Mouse (Mus musculus): Measurements from ENCODE around the gene Thop1. TPM values are rescaled to one million over a fixed set of nuclear protein-coding genes. Genes with fewer than 3 reads are reported as not detected.
A peak's percentile ranks its signal among the peaks of the same experiment; 100 is the strongest.
"Not testable (repeated sequence)": the region's sequence is repeated elsewhere in the genome, so short reads cannot be mapped to it uniquely, and the experiment has no call there.

Gene Thop1
- polyA plus RNA-seq, 1 experiment from 2014 or later, result 30.6 TPM

- Histone ChIP-seq H3K27ac (no peak overlapping the region), H3K36me3 (ENCODE audit: insufficient read depth, low read length) (peaks cover 13% of the 10 kb centered on the region; the same call in 1 of the 2 replicates), H3K9ac (ENCODE audit: low read depth, low read length) (no peak overlapping the region), H3K4me1 (replicated peaks; ENCODE audit: insufficient read depth, low read length) (0 out of 2 replicates have a peak, but pooled peaks cover 2% of the 10 kb centered on the region), H3K4me3 (replicated peaks; ENCODE audit: low read depth, low read length) (no peak overlapping the region), H3K4me2 (ENCODE audit: low read length) (no peak overlapping the region), H3K27me3 (ENCODE audit: insufficient read depth, low read length) (no peaks in the 10 kb centered on the region), H3K9me3 (replicated peaks; ENCODE audit: low read length) (no peaks in the 10 kb centered on the region)
- peak; percentile 44; the same call in 1 of the 2 replicates for TF ChIP-seq CTCF (IDR thresholded peaks at IDR 0.05; ENCODE audit: low read depth)
- WGBS, result 78% methylated on average over 7 of the region's 7 CpGs
- no peak for DNase-seq (ENCODE audit: low spot score)
- ATAC-seq (replicated peaks; ENCODE audit: low FRiP score, low read depth), result no peak
Observed at GRCm38 (mm10) chr10:81036251-81036650, 33.6 kb upstream of the Thop1 start.

GRCm38 (mm10) chr10:81036988-81037580, 32.8 kb upstream of the Thop1 start, which contains the start of gene Slc39a3:
Gene Slc39a3 (minus strand): TSS chr10:81037426.
- Histone ChIP-seq H3K36me3 (ENCODE audit: insufficient read depth, low read length) (peaks cover 8% of the 10 kb centered on the region; the same call in 1 of the 2 replicates), H3K9ac (ENCODE audit: low read depth, low read length) (peak within 1 kb of the TSS; percentile 67; the same call in 1 of the 2 replicates), H3K27ac (0 out of 2 replicates have a peak within 1 kb of the TSS, but pooled peaks have one; percentile 54), H3K27me3 (ENCODE audit: insufficient read depth, low read length) (no peaks in the 10 kb centered on the region), H3K4me2 (ENCODE audit: low read length) (peak within 1 kb of the TSS; percentile 71), H3K9me3 (replicated peaks; ENCODE audit: low read length) (no peaks in the 10 kb centered on the region), H3K4me1 (replicated peaks; ENCODE audit: insufficient read depth, low read length) (0 out of 2 replicates have a peak, but pooled peaks cover 2% of the 10 kb centered on the region), H3K4me3 (replicated peaks; ENCODE audit: low read depth, low read length) (peak within 1 kb of the TSS; percentile 66)
- ATAC-seq (replicated peaks; ENCODE audit: low FRiP score, low read depth), result peak; percentile 99
- DNase-seq (ENCODE audit: low spot score), result peak; percentile 98
- 0 out of 2 replicates have a peak, but pooled peaks have one; percentile 14 for TF ChIP-seq CTCF (IDR thresholded peaks at IDR 0.05; ENCODE audit: low read depth)
- WGBS, result 1% methylated on average over 35 of the region's 35 CpGs

GRCm38 (mm10) chr10:81041458-81042175, 28.2 kb upstream of the Thop1 start:
- Histone ChIP-seq H3K4me3 (replicated peaks; ENCODE audit: low read depth, low read length) (no peak overlapping the region), H3K4me2 (ENCODE audit: low read length) (no peak overlapping the region), H3K4me1 (replicated peaks; ENCODE audit: insufficient read depth, low read length) (0 out of 2 replicates have a peak, but pooled peaks cover 2% of the 10 kb centered on the region), H3K27ac (no peak overlapping the region), H3K9ac (ENCODE audit: low read depth, low read length) (no peak overlapping the region), H3K27me3 (ENCODE audit: insufficient read depth, low read length) (no peaks in the 10 kb centered on the region), H3K36me3 (ENCODE audit: insufficient read depth, low read length) (peaks cover 30% of the 10 kb centered on the region), H3K9me3 (replicated peaks; ENCODE audit: low read length) (no peaks in the 10 kb centered on the region)
- TF ChIP-seq CTCF (IDR thresholded peaks at IDR 0.05; ENCODE audit: low read depth), result peak; percentile 90
- WGBS, result 27% methylated on average over 13 of the region's 13 CpGs
- ATAC-seq (replicated peaks; ENCODE audit: low FRiP score, low read depth) (no peak), DNase-seq (ENCODE audit: low spot score) (peak; percentile 81)

- not testable (repeated sequence) for DNase-seq (ENCODE audit: low spot score); H3K4me3 ChIP-seq (replicated peaks; ENCODE audit: low read depth, low read length); H3K9me3 ChIP-seq (replicated peaks; ENCODE audit: low read length); H3K27me3 ChIP-seq (ENCODE audit: insufficient read depth, low read length); H3K4me1 ChIP-seq (replicated peaks; ENCODE audit: insufficient read depth, low read length); H3K4me2 ChIP-seq (ENCODE audit: low read length); H3K27ac ChIP-seq; H3K9ac ChIP-seq (ENCODE audit: low read depth, low read length); ATAC-seq (replicated peaks; ENCODE audit: low FRiP score, low read depth)
- H3K36me3 ChIP-seq (ENCODE audit: insufficient read depth, low read length), result peaks cover 66% of the 10 kb centered on the region
- WGBS, result 89% methylated on average over 13 of the region's 14 CpGs
Observed at GRCm38 (mm10) chr10:81045246-81045645, 24.6 kb upstream of the Thop1 start.

GRCm38 (mm10) chr10:81050645-81051044, 19.2 kb upstream of the Thop1 start:
- TF ChIP-seq CTCF (IDR thresholded peaks at IDR 0.05; ENCODE audit: low read depth), result peak; percentile 52
- Histone ChIP-seq H3K4me2 (ENCODE audit: low read length) (no peak overlapping the region), H3K9me3 (replicated peaks; ENCODE audit: low read length) (no peaks in the 10 kb centered on the region), H3K27ac (no peak overlapping the region), H3K9ac (ENCODE audit: low read depth, low read length) (no peak overlapping the region), H3K27me3 (ENCODE audit: insufficient read depth, low read length) (no peaks in the 10 kb centered on the region), H3K36me3 (ENCODE audit: insufficient read depth, low read length) (peaks cover 66% of the 10 kb centered on the region), H3K4me1 (replicated peaks; ENCODE audit: insufficient read depth, low read length) (no peaks in the 10 kb centered on the region), H3K4me3 (replicated peaks; ENCODE audit: low read depth, low read length) (no peak overlapping the region)
- DNase-seq (ENCODE audit: low spot score) (peak; percentile 9), ATAC-seq (replicated peaks; ENCODE audit: low FRiP score, low read depth) (no peak)
- WGBS, result 80% methylated on average over 4 of the region's 4 CpGs

- Histone ChIP-seq H3K36me3 (ENCODE audit: insufficient read depth, low read length) (peaks cover 62% of the 10 kb centered on the region), H3K4me2 (ENCODE audit: low read length) (no peak overlapping the region), H3K4me3 (replicated peaks; ENCODE audit: low read depth, low read length) (no peak overlapping the region), H3K9me3 (replicated peaks; ENCODE audit: low read length) (no peaks in the 10 kb centered on the region), H3K27me3 (ENCODE audit: insufficient read depth, low read length) (no peaks in the 10 kb centered on the region), H3K4me1 (replicated peaks; ENCODE audit: insufficient read depth, low read length) (no peaks in the 10 kb centered on the region), H3K27ac (no peak overlapping the region), H3K9ac (ENCODE audit: low read depth, low read length) (no peak overlapping the region)
- TF ChIP-seq CTCF (IDR thresholded peaks at IDR 0.05; ENCODE audit: low read depth), result no peak
- DNase-seq (ENCODE audit: low spot score) (no peak), ATAC-seq (replicated peaks; ENCODE audit: low FRiP score, low read depth) (no peak)
- WGBS, result 93% methylated on average over 6 of the region's 6 CpGs
Observed at GRCm38 (mm10) chr10:81051133-81051532, 18.7 kb upstream of the Thop1 start.
